31 mouse cellular contexts compared by ENCODE assay signal in genomic region chr5:77004051-77004821, GRCm38 (mm10). TPM values are rescaled to one million over a fixed set of nuclear protein-coding genes. Genes with fewer than 3 reads are reported as not detected.
A peak's percentile ranks its signal among the peaks of the same experiment; 100 is the strongest.
DNase-seq lines count a peak whose midpoint lies in the region; TF ChIP-seq lines count a peak whose summit lies in the region.
"Had no signal": no experiment of that assay in that cellular context is flagged by ENCODE, and none has a peak within 500 bp of the region (broad histone marks: within the 10 kb centered on the region; RNA-seq: fewer than 3 reads in every experiment).

Arl9 (plus strand) TSS chr5:77004055.

- peaks cover 0 to 8% of the 10 kb centered on the region in 2 experiments; a peak in 2 of 4 replicates for H3K36me3 ChIP-seq in MEL (ENCODE audit: control insufficient read depth in 1 of 2, insufficient read depth in 2 of 2, low read length in 2 of 2)
- peaks cover 12% of the 10 kb centered on the region for H3K36me3 ChIP-seq in myocyte (ENCODE audit: control insufficient read depth, insufficient read depth)

- intact Hi-C loops in heart, postnatal 14 days (cut with DNase I) = no loop called here

- DNase-seq in heart, adult 11 months = peak; percentile 56
- no peak for DNase-seq in heart, postnatal 14 days
- DNase-seq in 3T3-L1 (ENCODE audit: low read depth, low spot score) = peak; percentile 58
- no peak for DNase-seq in MEL (ENCODE audit: low read depth, low spot score)
- no peak for DNase-seq in right cerebral cortex, postnatal 36 days (ENCODE audit: low spot score in 2 of 2)
- DNase-seq in frontal cortex, postnatal 25 days (ENCODE audit: low spot score in 2 of 2) = no peak
- DNase-seq: adrenal gland, adult 8-10 months; adrenal gland, postnatal 25 days; cerebellum, adult 18-20 months; cerebellum, adult 9-10 months; cerebellum, postnatal 14 days; gastrocnemius, postnatal 10 days; gastrocnemius, postnatal 36 days; heart, postnatal 36 days had no signal

- H3K4me1 ChIP-seq in MEL (ENCODE audit: control insufficient read depth in 1 of 2, insufficient read depth in 2 of 2, low read length in 2 of 2) = peaks cover 0 to 2% of the 10 kb centered on the region in 2 experiments; a peak in 1 of 4 replicates
- H3K4me1 ChIP-seq: embryonic facial prominence, embryonic 12.5 days; embryonic facial prominence, embryonic 15.5 days; forebrain, embryonic 12.5 days; forebrain, embryonic 15.5 days; hindbrain, embryonic 10.5 days; hindbrain, embryonic 13.5 days; intestine, embryonic 15.5 days had no signal

- no peak within 1 kb of the TSS for H3K27ac ChIP-seq in MEL (ENCODE audit: control insufficient read depth, low read depth, low read length)
- H3K27ac ChIP-seq: embryonic facial prominence, embryonic 12.5 days; embryonic facial prominence, embryonic 15.5 days; forebrain, embryonic 12.5 days; forebrain, embryonic 15.5 days; hindbrain, embryonic 10.5 days; hindbrain, embryonic 13.5 days; intestine, embryonic 15.5 days had no signal

- H3K79me2 ChIP-seq in MEL (ENCODE audit: control insufficient read depth, insufficient read depth, low read length, poor library complexity) (no peaks in the 10 kb centered on the region), myocyte (ENCODE audit: control insufficient read depth, insufficient read depth) (no peaks in the 10 kb centered on the region)

- TF ChIP-seq RAD21 in MEL (IDR thresholded peaks at IDR 0.05; ENCODE audit: low read depth, low read length) = no peak

- no peak for TF ChIP-seq POLR2A in MEL (IDR thresholded peaks at IDR 0.05; ENCODE audit: control insufficient read depth in 1 of 2, insufficient read depth in 1 of 2, low read depth in 1 of 2, low read length in 2 of 2, poor library complexity in 1 of 2)
- TF ChIP-seq POLR2A in myocyte (IDR thresholded peaks at IDR 0.05; ENCODE audit: insufficient read length, low read depth) = no peak

- H3K4me2 ChIP-seq in myocyte (ENCODE audit: low read depth) = no peak within 1 kb of the TSS
- H3K4me2 ChIP-seq: embryonic facial prominence, embryonic 12.5 days; embryonic facial prominence, embryonic 15.5 days; forebrain, embryonic 12.5 days; forebrain, embryonic 15.5 days; heart, embryonic 11.5 days; hindbrain, embryonic 13.5 days; intestine, embryonic 15.5 days had no signal

- H3K9ac ChIP-seq in MEL (ENCODE audit: control insufficient read depth, low read depth, low read length, poor library complexity, severe bottlenecking) = no peak within 1 kb of the TSS
- H3K9ac ChIP-seq: embryonic facial prominence, embryonic 12.5 days; embryonic facial prominence, embryonic 15.5 days; forebrain, embryonic 12.5 days; forebrain, embryonic 15.5 days; hindbrain, embryonic 13.5 days; intestine, embryonic 15.5 days had no signal

- H3K9me3 ChIP-seq in MEL (replicated peaks; ENCODE audit: insufficient read depth, low read length) = no peaks in the 10 kb centered on the region
- H3K9me3 ChIP-seq: embryonic facial prominence, embryonic 12.5 days; embryonic facial prominence, embryonic 15.5 days; forebrain, embryonic 12.5 days; forebrain, embryonic 15.5 days; hindbrain, embryonic 10.5 days; hindbrain, embryonic 13.5 days; intestine, embryonic 15.5 days had no signal

- H3K4me3 ChIP-seq in MEL (ENCODE audit: control insufficient read depth in 1 of 2, insufficient read depth in 1 of 2, low read depth in 2 of 2, low read length in 2 of 2) (no peak within 1 kb of the TSS), myocyte (no peak within 1 kb of the TSS)
- H3K4me3 ChIP-seq: embryonic facial prominence, embryonic 12.5 days; embryonic facial prominence, embryonic 15.5 days; erythroblast, embryonic 14.5 days; forebrain, embryonic 12.5 days; forebrain, embryonic 15.5 days; hindbrain, embryonic 10.5 days; hindbrain, embryonic 13.5 days; intestine, embryonic 15.5 days had no signal

- TF ChIP-seq EP300 in MEL (IDR thresholded peaks at IDR 0.05; ENCODE audit: low read depth in 1 of 2, low read length in 2 of 2) = no peak

- no peaks in the 10 kb centered on the region for H3K27me3 ChIP-seq in MEL (ENCODE audit: control insufficient read depth in 1 of 2, insufficient read depth in 2 of 2, low read length in 2 of 2)
- H3K27me3 ChIP-seq in myocyte (ENCODE audit: control insufficient read depth, insufficient read depth, insufficient read length) = no peaks in the 10 kb centered on the region
- H3K27me3 ChIP-seq: embryonic facial prominence, embryonic 12.5 days; embryonic facial prominence, embryonic 15.5 days; forebrain, embryonic 12.5 days; forebrain, embryonic 15.5 days; hindbrain, embryonic 13.5 days; intestine, embryonic 15.5 days had no signal

- TF ChIP-seq CTCF in MEL (IDR thresholded peaks at IDR 0.05 in 2 of 3, conservative IDR thresholded peaks at IDR 0.05 in 1 of 3; ENCODE audit: control insufficient read depth in 1 of 3, insufficient read depth in 1 of 3, low read depth in 2 of 3, low read length in 3 of 3, poor library complexity in 1 of 3, severe bottlenecking in 1 of 3) = no peak

- peak within 1 kb of the TSS; percentile 33 for H3ac ChIP-seq in myocyte (ENCODE audit: control insufficient read depth, insufficient read length)

TF ChIP-seq in MEL, 35 proteins besides CTCF, POLR2A, EP300 and RAD21:
- TF ChIP-seq GABPA (IDR thresholded peaks at IDR 0.05; ENCODE audit: low read depth, low read length) (no peak), POLR2AphosphoS5 (IDR thresholded peaks at IDR 0.05; ENCODE audit: borderline replicate concordance, low read depth, low read length) (peak; percentile 89; the same call in 1 of the 2 replicates)
TF ChIP-seq in MEL: peak in this region for 1.

TF ChIP-seq in myocyte, 11 proteins besides CTCF, POLR2A, EP300 and RAD21:
- TF ChIP-seq REST (IDR thresholded peaks at IDR 0.05; ENCODE audit: insufficient read depth, insufficient read length) (no peak), POLR2AphosphoS2 (IDR thresholded peaks at IDR 0.05; ENCODE audit: insufficient read length, low read depth) (peak; percentile 63)

RNA-seq across cellular contexts. Expression of gene Arl9, which starts in this region (rescaled TPM):
- total RNA-seq in heart, postnatal 14 days (2021) = not detected
- total RNA-seq in MEL (2012; rRNA removed) = 0.85 and 1.7 TPM in 2 replicates
- polyA plus RNA-seq in MEL (2012; ENCODE audit: insufficient read depth in 1 of 2, insufficient read length in 2 of 2, low read depth in 1 of 2, low replicate concordance in 2 of 2, missing spikeins in 1 of 2) (1 to 10 TPM in 1 of 2 experiments, not detected in 1; 1.6 TPM), myocyte (2012; fragmentation: generic; extraction: Trizol) (not detected)
- total RNA-seq: adrenal gland, adult 8-10 months; gastrocnemius, adult 18-20 months; gastrocnemius, postnatal 10 days; gastrocnemius, postnatal 36 days; heart, adult 8-10 months; heart, postnatal 36 days had no signal
- polyA plus RNA-seq: C2C12; CD4-positive, CD25-positive, alpha-beta regulatory T cell, adult 4 months; embryonic facial prominence, embryonic 12.5 days; embryonic facial prominence, embryonic 15.5 days; erythroblast, embryonic 14.5 days; forebrain, embryonic 12.5 days; forebrain, embryonic 15.5 days; heart, embryonic 11.5 days; heart, embryonic 14.5 days; heart, postnatal 0 days; hindbrain, embryonic 10.5 days; hindbrain, embryonic 16.5 days had no signal

Comparison
In these comparisons a context has a peak if more than half of its experiments do, and no peak if none do; other contexts are left out.
1. DNase-seq: peak in heart, adult 11 months (single experiment) and 3T3-L1 (single experiment); none in heart, postnatal 14 days (0 of 2), MEL (single experiment), right cerebral cortex, postnatal 36 days (0 of 2) and frontal cortex, postnatal 25 days (0 of 2).